Mouse (Mus musculus) embryo, embryonic 11.5 days (tissue): Measurements from ENCODE around the gene Coa5.

ENCODE experiments used
- DNase-seq: peaks from one replicate; pipeline ENCODE4 v3.0.0-alpha.2; 2012; ENCODE audit warnings: low read depth, low spot score

Gene Coa5

DNA sequence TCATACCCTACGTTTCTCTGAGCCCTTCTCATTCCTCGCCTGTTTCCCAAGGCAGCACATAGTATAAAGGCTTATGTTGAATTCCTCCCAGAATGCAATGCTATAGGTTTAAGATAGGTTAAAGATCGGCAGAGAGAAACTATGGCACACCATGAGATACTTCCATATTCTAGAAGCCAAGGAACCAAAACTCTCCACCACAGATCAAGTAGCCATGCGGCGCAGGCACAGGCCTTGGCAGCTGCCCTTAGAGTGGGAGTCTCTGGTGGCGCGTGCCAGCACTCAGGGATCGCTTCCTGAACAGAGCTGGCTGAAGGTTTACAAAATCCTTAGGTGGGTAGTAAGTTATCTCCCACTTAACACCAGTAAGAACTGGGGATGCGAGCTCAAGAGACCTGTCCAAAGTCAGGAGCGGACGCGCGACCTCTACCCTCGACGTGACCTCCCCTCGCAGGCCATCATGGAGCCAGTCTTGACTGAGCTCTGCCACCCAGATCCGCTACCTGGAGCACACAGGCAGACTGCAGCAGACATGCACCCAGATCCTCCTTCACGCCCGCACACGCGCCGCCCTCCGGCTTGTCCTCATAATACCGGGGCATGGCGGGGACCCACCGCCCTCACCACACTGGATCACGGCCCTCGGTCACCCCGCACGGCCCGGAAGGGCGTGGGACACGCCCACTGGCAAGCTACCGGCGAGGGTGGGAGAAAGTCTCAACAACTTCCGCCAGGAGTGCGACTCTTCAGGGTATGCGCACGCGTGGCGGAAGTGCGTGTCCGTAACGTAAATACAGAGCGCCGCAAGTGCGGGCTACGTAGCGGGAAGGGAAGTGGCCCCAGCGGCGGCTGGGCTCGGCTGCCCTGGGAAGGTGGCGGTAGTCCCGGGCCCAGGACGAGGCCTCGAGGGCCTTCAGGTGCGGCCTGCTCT is at the start of gene Coa5, which contains the start of gene Unc50:
Coa5 (minus strand) TSS at position 738 of the 931 bp plus-strand sequence.
Unc50 (plus strand) TSS at position 774 of the 931 bp plus-strand sequence.
- DNase-seq = peak; percentile 89

DNA sequence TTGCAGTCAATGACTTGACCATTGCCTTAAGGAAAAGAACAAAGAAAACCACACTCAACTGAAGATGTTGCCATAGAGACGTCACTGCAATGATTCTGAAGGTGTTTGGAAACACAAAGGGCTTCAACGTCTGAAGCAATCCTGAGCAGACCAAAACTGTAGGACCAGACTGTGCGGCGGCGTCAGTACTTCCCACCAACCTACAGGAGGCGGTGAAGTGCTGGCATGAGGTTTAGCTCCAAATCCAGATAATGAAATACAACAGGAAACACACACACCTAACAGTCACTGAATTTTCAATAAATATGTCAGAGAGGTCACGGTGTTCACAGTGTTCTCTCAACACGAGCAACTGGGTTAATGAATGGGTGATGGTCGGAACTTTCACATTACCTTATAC is 49.2 kb upstream of the Coa5 start:
- DNase-seq = no peak

DNA sequence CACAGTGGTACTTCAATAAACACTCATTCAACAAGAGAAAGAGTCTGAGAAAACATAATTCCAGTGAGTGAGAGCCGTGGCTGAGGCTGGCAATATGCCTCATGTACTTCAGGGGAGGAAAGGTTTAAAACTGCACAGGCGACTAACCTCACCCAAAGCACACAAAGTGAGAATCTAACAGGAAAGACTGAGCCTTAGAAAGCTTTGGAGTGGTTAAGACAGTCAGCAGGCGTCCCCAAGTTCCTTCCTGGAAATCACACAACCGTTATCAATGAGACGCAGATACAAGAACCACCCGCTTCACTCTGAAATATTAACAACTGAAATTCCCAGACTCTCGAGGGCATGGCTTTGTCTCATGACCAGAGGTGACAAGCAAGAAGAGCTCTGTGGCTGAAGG is 48.5 kb upstream of the Coa5 start:
- no peak for DNase-seq

DNA sequence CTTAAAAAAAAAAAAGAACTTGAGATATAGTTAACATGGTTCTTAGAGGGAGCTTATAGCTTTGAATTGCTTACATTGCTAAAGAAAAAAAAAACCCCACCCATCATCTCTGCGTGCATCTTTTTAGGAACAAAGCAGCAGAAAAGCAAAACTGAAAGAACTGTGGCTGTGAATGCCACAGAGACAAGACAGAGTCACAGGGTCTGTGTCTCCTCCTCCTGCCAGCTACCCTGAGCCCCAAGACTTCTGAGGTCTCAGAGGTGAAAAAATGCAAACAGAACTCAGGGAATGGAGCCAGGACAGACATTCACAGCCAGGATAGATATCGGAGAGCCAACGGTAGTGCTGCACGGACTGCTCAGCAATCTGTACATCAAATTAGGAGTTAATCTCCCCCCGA is 48.0 kb upstream of the Coa5 start:
- DNase-seq = no peak

DNA sequence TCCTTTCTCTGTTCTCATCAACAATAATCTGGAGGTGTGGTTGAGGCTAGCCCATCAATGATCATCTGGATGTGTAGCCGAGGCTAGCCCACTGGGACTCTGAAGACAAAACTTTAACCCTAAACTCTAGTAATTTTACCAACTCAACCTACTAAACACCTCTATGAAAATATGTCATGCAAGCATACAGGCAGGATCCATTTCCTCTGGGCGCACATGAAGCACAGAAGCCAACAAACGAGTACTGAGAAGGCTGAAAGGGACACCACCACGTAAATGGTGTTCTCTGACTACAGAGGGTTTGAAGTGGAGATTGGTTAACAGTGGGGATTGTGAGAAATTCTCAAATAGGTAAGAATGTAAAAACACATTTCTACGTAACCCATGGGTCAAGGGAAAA is 47.3 kb upstream of the Coa5 start:
- no peak for DNase-seq

DNA sequence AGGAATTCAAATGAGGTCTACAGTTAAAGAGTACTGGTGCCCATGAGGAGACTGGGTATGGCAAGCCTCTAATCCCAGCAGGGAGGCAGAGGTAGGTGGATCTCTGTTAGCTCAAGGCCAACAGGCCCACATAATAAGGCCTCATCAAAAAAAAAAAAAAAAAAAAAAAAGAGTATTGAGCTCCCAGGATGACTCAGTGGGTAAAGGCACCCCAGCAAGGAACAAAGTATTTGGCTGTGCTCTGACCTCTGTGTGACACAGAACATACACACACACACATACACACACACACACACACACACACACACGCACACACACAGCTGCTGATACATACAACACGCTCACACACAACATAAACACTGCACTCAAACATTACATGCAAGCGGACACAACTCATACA is 45.4 kb upstream of the Coa5 start:
- no peak for DNase-seq

DNA sequence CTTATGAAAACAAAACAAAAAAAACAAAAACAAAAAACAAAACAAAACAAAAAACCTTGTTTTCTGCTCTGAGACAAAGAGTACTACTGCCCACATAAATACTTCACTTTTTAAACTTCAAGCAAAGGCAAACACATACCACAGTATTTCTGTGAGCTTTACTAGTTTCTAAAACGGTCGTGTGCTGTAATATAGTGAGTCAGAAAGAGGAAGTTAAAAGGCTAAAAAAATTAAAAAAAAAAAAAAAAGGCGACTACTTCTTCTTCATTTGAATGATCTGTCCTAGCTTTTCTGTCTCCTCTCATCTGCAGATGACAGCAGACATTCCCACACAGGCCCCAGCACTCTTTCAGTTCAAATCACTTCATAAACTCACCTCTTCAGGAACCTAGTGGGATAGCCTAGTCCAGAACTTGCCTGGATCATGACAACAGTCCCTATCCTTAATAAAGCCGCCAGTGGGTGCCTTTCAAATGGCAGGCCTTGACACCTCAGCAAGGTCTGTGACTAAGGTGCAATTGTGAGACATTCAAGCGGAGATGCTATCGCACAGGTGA is 44.8 kb upstream of the Coa5 start:
- DNase-seq = no peak

DNA sequence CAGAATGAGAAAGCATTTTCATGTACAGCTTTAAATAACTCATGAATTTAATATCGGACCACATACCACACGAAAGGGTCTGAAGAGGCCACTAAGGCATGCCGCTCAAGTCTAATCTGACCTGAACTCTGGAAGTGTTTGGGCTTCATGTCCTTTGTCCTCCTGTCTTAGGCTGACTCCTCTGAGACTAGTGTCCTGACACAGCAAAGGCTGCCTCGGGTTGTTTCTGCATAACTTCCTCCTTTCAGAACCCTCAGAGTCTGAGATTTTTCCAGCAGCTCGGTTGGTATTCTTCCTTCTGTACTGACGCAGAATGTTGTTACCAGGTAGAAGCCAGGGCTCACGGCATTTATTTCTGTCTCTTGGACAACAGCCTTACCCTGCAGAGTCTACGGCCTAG is 44.1 kb upstream of the Coa5 start:
- DNase-seq = no peak

DNA sequence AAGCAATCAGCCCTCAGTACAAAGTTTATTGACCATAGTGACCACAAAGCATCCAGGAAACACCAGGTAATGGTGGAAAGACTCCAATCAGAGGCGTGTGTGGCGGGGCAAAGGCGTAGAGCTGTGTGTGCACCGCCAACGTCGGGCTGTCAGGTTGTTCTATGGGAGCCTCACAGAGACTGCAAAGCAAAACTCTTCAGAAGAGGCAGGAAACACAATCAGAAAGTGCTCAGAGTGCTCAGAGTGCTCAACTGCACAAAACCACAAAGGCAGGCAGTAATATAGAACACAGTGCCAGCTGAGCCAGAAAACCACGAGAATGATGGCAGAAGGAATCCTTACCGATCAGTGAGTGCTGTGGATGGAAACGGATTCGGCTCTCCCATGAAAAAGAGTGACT is 43.3 kb upstream of the Coa5 start:
- no peak for DNase-seq

DNA sequence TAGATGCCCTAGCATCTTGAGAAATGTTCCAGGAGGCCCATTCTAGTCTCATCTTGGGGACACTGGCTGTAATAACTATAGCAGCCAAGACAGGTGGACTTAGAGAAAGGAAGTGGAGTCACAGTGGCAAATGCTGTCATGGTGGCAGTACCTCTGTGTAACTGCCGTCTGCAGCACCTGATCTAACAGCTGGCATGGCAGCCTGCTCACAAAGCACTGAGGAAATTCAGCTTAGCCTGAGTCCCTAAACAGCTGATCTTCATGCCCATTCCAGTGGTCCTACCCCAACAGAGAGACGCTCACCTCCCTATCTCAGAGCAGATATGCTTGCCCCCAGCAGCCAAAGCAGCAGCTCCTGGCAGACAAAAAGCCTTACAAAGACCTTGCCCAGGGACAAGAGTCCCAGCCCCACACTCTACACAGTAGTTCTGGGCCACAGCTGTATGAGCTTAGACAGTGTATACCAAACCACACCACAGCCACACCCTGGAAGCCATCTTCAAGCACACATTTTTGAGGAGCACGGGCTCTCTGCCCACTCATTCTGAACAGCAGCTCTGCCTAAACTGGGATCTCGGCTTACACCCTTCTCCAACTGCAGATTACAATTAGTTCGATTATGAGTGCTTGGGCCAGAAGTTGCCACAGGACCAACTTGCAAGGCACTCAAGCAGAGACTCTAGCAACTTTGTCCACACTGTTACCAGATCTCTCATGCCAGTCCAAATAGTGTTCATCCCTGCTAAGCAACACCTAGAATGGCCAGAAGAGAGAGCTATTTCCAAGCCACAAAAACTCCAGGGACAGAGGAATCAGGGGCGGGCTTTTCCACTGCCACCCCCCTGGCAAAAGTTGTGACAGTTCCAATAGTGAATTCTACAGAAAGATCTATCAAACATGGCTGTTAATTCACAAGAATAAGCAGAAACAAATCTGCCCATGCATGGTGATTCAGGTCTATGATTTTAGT is 41.6 kb upstream of the Coa5 start:
- no peak for DNase-seq

DNA sequence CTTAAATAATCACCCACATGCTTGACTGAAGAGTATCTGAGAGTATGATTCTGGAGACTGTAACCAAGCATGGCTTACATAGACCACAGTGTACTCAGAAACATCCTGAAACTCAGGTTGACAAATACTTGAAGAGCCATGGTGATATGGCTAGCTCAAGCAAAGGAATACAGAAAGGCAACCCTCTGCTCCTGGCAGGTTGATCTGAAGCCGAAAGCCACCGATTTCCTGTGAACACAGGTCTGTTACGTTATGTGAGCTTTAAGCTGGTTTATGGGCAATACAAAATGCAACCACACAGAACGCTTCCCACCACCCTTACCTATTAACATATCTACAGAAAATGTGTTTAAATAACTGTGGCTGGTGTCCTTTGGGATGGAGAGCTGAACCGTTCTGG is 39.1 kb upstream of the Coa5 start:
- no peak for DNase-seq

DNA sequence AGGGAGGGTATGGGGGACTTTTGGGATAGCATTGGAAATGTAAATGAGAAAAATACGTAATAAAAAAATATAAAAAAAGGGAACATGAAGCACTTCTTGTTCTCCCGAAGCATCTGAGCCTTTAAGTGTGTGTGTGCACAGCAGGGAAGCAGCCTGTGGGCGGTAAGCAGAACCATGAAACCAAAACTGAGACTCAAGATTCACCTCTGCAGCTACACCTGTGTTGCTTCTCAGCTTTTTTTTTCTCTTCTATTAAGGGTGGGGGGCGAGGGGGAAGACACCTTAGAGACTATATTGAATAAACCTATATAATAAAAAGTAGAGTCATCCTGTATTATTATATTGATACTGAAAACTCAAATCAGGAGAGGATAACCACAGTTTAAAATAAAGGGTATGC is 37.9 kb upstream of the Coa5 start:
- DNase-seq = no peak

DNA sequence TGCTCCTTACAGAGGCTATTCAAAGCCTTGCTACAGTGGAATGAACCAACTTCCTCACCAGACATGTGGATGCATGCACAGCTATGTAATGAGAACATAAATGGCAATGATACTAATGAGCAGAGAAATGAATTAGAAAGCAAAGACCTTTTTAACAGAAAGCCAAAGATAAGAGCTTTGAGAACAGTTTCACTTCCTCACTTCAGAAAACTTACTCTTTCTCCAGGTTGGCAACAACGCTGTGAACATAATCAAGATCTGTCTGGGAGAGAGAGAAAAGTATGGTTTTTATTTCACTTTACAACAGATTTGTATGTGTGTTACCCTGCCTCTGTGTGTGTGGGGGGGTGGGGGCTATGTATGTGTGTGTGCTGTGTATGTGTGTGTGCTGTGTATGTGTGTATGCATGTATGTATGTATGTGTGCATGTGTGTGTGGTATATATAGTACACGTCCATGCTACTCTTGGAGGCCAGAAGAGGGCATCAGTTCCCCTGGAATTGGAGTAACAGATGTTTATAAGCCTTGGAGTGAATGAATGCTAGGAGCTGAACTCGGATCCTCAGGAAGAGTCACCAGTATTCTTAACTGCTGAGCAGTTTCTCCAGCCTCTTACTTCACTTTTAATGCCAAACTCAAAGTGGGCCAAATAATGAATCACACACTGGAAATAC is 36.6 kb upstream of the Coa5 start:
- no peak for DNase-seq

DNA sequence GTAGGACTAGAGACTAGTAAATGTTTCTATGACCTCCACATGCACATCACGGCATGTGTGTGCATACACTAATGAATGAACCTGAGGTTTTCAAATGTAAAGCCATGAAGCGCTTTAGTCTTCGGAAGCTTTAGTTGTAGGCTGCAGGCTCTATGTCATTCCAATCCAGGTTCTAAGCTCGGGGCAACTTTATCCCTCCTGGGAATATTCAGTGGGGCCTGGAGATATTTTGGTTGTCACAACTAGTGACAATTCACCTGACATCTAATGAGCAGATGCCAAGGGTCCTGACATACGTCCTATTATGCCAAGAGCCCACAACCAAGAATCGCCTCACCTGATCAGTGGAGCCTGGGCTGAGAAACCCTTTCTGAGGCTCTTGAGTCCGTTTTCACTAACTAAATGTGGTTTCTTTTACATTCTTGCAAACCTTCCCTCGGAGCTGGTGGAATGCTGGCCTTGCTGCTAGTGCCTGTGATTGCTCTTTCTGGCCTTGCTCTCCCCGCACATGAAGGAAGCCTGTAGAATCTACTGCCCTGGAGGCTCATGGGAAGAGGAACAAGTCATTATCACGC is 35.1 kb upstream of the Coa5 start:
- DNase-seq = no peak

DNA sequence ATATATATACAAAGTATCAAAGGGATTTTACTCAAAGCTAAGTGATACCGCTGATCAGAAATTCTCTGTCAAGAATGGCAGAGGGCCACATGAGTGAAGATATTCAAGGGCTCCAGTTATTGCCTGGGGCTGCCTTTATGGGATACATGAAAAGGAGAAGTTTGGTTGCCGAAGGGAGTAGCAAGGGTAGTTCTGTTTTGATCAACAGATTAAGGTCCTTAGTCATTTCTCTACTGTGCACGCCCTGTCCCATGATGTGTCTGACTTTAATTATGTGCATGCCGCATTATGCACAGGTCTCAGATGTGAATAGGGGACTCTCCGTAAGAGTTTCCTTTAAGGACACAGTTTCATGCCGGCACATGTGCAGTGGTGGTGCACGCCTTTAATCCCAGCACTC is 27.6 kb upstream of the Coa5 start:
- DNase-seq = no peak

DNA sequence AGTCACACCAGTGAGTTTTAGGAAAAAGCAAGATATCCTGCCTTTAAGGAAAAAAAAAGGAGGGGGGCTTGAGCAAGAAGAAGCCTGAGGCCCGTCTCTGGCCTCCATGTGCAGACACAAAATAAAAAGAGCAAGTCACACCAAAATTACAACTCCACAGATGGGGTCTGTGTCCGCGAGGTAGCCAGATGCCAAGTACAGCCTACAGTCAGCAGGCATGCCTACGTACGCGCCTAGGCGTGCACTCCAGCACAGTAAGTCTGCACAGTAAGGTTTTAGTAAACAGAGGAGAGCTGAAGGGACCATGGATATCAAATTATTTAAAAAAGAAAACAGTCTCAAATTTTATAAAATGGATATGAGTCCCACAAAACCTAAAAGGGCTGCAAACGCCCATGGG is 21.4 kb upstream of the Coa5 start:
- no peak for DNase-seq

DNA sequence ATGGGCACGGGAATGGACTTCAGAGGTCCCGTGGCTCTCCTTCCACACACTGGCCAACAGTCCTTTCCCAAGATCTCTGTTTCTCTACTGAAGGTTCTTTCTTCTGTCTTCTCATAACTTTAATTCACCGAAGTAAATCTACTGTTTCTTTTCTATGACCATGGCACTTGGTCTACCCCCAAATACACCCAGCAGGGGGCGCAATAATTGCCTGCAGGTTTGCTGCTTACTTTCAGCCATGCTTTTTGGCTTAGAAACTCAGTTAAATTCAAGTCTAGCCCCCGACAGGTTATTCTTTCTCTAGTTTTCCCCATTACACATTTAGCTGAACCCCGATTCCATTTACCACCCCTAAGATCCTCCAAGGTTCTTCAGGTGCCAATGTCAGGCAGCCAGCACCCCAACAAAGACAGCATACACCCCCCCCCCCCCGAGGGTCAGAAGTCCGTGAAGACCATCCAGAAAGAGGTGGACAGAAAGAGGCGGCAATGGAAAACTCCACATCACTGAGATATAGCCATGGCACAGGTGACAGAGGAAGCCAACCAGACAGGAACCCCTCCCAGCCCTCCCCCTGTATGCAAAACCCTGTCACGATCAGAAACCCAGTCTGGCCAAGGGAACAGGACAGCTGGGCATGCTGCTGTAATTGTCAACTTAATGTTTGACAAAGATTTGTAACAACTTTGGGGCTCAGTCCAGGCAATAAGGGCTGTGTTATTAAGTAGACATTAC is 18.6 kb upstream of the Coa5 start:
- DNase-seq = no peak

DNA sequence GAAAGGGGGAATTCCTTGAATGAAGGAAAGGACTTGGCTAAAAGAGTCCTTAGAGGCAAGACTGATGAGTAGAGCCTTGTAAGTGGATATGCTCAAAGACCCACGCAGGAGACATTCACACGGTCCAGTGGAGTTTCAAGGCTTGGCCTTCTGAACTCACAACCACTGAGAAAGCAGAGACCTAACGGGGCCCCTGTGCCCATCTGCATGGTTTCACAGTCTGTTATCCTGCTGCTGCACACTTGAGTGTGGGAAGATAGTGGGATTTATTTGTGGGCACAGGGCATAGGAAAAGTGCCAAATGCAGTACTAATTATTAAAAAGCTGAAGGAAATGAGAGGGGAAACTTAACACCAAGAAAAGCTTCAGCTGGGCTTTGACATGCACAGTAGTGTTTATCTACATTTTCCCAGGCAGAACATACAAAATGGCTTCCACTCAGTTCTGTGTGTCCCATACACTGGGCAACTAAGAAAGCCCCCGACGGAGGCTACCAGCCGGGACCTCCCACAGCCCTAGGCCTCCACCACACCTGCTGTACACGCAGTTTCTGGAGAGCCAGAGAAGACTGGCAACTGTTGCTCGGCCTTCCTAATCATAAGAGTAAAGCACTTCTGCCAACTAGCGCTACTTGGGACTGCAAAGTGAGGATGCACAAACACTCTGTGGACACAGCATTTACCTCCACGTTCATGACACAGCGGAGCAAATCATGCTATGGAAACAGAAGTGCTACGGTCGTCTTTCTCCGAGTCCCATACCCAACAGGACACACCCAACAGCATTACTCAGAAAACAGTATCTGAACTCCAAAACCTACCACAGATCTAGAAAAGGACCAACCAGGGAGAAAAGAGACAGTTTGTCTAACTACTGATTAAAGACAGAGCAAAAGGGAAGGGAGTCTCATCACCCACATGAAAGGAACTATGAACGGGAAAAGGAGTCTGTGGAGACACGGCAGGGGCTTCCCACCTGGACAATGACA is 13.2 kb upstream of the Coa5 start:
- no peak for DNase-seq

DNA sequence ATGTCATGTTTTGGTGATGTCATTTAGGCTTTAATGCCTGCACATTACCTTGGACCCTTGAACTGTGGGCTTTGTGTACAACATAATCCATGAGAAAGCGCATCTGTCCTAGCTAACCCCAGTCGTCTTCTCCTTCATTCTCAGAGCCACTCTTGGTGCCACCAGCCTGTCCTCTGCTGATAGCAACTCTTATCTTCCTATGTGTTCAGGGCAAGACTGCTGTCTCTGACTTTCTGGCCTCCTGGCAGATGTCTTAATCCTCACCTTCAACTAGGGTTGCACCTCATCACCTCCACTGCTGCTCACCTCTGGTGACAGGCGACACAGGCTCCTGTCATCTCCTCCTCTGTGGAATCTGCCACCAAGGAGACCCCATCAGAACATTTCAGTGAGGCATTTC is 6.5 kb upstream of the Coa5 start:
- DNase-seq = no peak
